Mouse (Mus musculus) olfactory bulb, adult 2 months (tissue): ENCODE measurements around the gene Fn3krp.

Experiments used
- CTCF ChIP-seq: fragments of 200-500 bp; IDR thresholded peaks from 2 replicates; pipeline ENCODE4 v1.5.1; 2012; ENCODE audit warnings: low read depth, mild to moderate bottlenecking, low read length, moderate library complexity; ENCODE audit not compliant: insufficient read depth
- POLR2A ChIP-seq: fragments of 200-500 bp; IDR thresholded peaks from 2 replicates; pipeline ENCODE4 v1.6.1; 2012; ENCODE audit warnings: mild to moderate bottlenecking, low read depth, low read length, moderate library complexity; ENCODE audit not compliant: insufficient read depth

GRCm38 (mm10) chr11:121392405-121392804, 28.8 kb upstream of the Fn3krp start:
- TF ChIP-seq POLR2A (no peak), CTCF (no peak)
